Mouse (Mus musculus): ENCODE measurements around the gene Fam171b.

Gene Fam171b

DNA sequence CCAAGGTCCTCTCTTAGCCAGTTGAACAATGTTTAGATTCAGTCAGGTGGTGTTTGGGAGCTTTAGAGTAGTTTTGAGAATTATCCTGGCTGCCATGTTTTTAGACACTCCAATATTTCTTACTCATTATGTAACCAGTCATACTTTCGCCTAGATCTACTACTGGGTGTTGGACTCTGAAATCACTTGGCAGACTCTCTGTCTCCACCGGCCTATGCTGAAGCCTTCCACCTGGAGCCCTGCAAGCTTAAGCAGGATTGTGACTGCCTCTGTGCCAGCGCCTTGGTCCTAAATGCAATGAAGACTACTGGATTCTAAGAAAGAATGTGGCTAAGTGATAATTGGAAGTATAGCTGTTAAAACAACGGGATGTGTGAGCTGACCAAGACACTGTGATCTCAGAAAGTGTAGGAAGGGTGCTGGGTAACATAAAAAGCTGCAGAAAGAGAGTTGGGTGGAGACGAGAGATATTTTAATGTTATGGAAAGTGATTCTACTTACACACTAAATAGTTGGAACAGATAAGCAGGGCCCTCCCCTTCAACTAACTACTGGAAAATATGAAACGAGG is 71.5 kb downstream of the Fam171b start:
- no peak for DNase-seq (ENCODE audit: low spot score)

DNA sequence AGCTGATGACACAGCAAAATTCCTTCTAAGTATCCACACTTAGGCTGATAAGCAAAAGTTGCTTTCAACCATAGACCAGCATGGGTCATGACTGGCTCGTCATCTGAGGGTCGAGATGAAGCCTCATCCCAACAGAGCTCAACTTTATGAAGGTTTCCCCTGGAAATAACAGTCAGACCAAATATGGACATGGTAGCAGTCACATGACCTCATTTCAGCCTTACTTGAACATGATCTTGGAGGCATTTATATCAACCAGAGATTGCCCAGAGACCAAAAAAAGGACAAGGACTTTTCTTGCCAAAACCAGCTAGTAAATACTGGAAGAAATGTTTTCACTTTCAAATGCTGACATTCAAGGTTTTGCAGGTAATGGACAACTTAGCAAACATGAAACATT is 81.3 kb downstream of the Fam171b start:
- no peak for DNase-seq (ENCODE audit: low spot score)

DNA sequence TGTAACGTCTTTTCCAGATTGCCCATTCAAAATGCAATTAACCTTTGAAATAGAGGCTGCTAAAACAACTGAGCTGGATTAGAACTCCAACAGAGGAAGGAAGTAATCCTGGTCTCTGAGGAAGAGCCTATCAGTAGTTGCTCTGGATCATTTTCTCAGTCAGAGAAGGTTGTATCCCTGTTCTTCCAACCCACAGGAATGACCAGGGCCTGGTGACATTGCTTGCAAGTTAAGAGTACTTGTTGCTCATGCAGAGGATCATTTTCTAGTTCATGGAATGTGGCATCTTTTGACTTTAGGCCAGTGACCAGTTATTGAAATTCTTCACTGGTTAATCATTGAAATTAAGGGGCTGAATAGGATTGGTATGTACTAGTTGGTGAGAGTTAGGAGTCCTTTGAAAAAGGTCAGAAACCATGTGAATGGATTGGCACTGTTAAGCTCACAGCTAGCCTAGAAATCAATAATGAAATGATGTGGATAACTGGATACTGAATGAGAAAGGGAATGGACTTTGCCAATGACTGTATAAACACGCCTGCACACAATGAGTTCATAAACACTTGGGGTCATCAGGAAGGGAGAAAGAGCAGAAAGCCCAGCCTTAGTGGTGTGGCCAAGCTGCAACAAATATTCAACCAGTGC is 89.6 kb downstream of the Fam171b start:
- no peak for DNase-seq (ENCODE audit: low spot score)

DNA sequence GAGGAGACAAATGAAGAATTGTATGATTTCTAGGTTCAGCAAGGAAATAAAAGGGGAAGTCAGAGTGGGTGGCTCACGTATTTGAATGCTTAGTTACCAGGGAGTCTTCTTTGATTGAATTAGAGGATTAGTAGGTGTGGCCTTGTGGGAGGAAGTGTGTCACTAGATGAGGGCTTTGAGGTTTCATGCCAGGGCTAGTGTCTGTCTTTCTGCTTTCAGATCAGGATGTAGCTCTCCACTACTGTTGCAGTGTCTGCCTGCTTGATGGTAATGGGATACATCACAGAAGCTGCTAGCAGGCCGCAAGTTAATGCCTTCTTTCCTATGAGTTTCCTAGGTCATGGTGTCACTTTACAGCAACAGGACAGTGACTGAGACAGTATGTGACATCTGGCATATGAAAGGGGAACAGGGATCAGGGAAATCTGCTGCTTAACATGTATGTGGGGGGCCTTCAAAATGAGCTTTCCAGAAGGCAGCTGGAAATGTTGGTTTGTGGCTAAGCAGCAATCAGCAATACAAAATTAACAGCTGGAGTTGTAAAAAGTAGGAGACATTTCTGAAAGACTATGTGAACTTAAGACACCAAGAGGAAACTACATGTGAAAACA is 117.1 kb downstream of the Fam171b start:
- DNase-seq (ENCODE audit: low spot score) = no peak
